Mouse (Mus musculus): Measurements from ENCODE around the gene Tmem215. TPM values are rescaled to one million over a fixed set of nuclear protein-coding genes. Genes with fewer than 3 reads are reported as not detected.

The Tmem215 gene
- total and polyA plus RNA-seq, 3 experiments, result 0.16 TPM; not detected in 2

- Histone ChIP-seq H3K4me1 (ENCODE audit: insufficient read depth, low read depth, low read length) (no peaks in the 10 kb centered on the region), H3K27me3 (ENCODE audit: insufficient read depth, low read length) (peaks cover 15% of the 10 kb centered on the region; the same call in 1 of the 2 replicates), H3K4me3 (ENCODE audit: low read depth, low read length) (no peak overlapping the region), H3K9me3 (replicated peaks) (no peaks in the 10 kb centered on the region), H3K36me3 (replicated peaks) (no peaks in the 10 kb centered on the region)
- DNase-seq (ENCODE audit: low spot score), result no peak
- no peak for ATAC-seq (ENCODE audit: extremely low read depth, insufficient number of reproducible peaks, low FRiP score, poor library complexity, severe bottlenecking)
- TF ChIP-seq POLR2AphosphoS5 (IDR thresholded peaks at IDR 0.05; ENCODE audit: insufficient replicate concordance, low read depth, low read length) (no peak), CTCF (IDR thresholded peaks at IDR 0.05; ENCODE audit: low read depth, low read length) (no peak), GATA1 (IDR thresholded peaks at IDR 0.05; ENCODE audit: borderline replicate concordance, low read length) (no peak), TAL1 (conservative IDR thresholded peaks at IDR 0.05; ENCODE audit: low read depth, low read length) (no peak), GATA2 (IDR thresholded peaks at IDR 0.05; ENCODE audit: borderline replicate concordance, low read depth, low read length) (no peak)
Measured at GRCm38 (mm10) chr4:40473911-40474310, 1.9 kb downstream of the Tmem215 start.

DNA sequence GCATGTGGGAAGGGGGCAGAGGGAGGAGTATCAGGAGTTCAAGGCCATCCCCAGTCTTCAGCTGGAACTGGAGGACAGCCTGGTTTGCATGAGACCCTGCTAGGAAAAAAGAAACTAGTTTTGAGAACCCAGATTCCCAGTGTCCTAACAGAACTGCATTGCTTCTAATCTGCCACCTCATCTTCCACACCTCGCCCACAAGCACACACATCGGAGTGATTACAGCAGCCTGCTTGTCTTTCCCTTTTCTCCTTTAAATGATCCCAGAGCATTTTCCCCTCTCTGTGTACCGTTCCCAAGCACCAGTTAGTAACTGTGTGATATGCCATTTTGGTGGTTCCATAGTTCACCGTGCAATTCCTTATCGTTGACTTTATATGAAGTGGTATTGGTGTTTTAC, 6.0 kb downstream of the Tmem215 start:
- H3K4me3 ChIP-seq (ENCODE audit: low read depth, low read length), result no peak overlapping the region
- H3K36me3 ChIP-seq (replicated peaks), result no peaks in the 10 kb centered on the region
- TF ChIP-seq GATA1 (IDR thresholded peaks at IDR 0.05; ENCODE audit: borderline replicate concordance, low read length) (no peak), GATA2 (IDR thresholded peaks at IDR 0.05; ENCODE audit: borderline replicate concordance, low read depth, low read length) (no peak), TAL1 (conservative IDR thresholded peaks at IDR 0.05; ENCODE audit: low read depth, low read length) (no peak), POLR2AphosphoS5 (IDR thresholded peaks at IDR 0.05; ENCODE audit: insufficient replicate concordance, low read depth, low read length) (no peak), CTCF (IDR thresholded peaks at IDR 0.05; ENCODE audit: low read depth, low read length) (no peak)
- no peak for ATAC-seq (ENCODE audit: extremely low read depth, insufficient number of reproducible peaks, low FRiP score, poor library complexity, severe bottlenecking)
- H3K9me3 ChIP-seq (replicated peaks), result no peaks in the 10 kb centered on the region
- no peaks in the 10 kb centered on the region for H3K4me1 ChIP-seq (ENCODE audit: insufficient read depth, low read depth, low read length)
- no peak for DNase-seq (ENCODE audit: low spot score)
- H3K27me3 ChIP-seq (ENCODE audit: insufficient read depth, low read length), result peaks cover 11% of the 10 kb centered on the region; the same call in 1 of the 2 replicates

- Histone ChIP-seq H3K36me3 (replicated peaks) (no peaks in the 10 kb centered on the region), H3K4me3 (ENCODE audit: low read depth, low read length) (no peak overlapping the region), H3K4me1 (ENCODE audit: insufficient read depth, low read depth, low read length) (no peaks in the 10 kb centered on the region), H3K9me3 (replicated peaks) (no peaks in the 10 kb centered on the region), H3K27me3 (ENCODE audit: insufficient read depth, low read length) (peaks cover 13% of the 10 kb centered on the region)
- no peak for ATAC-seq (ENCODE audit: extremely low read depth, insufficient number of reproducible peaks, low FRiP score, poor library complexity, severe bottlenecking)
- no peak for DNase-seq (ENCODE audit: low spot score)
- TF ChIP-seq GATA2 (IDR thresholded peaks at IDR 0.05; ENCODE audit: borderline replicate concordance, low read depth, low read length), result no peak
- no peak for TF ChIP-seq TAL1 (conservative IDR thresholded peaks at IDR 0.05; ENCODE audit: low read depth, low read length)
- no peak for TF ChIP-seq POLR2AphosphoS5 (IDR thresholded peaks at IDR 0.05; ENCODE audit: insufficient replicate concordance, low read depth, low read length)
- no peak for TF ChIP-seq GATA1 (IDR thresholded peaks at IDR 0.05; ENCODE audit: borderline replicate concordance, low read length)
- no peak for TF ChIP-seq CTCF (IDR thresholded peaks at IDR 0.05; ENCODE audit: low read depth, low read length)
Measured at GRCm38 (mm10) chr4:40486546-40486945, 14.6 kb downstream of the Tmem215 start.

GRCm38 (mm10) chr4:40491731-40492130, 19.8 kb downstream of the Tmem215 start:
- DNase-seq (ENCODE audit: low spot score), result no peak
- H3K36me3 ChIP-seq (replicated peaks), result no peaks in the 10 kb centered on the region
- H3K4me3 ChIP-seq (ENCODE audit: low read depth, low read length), result no peak overlapping the region

DNA sequence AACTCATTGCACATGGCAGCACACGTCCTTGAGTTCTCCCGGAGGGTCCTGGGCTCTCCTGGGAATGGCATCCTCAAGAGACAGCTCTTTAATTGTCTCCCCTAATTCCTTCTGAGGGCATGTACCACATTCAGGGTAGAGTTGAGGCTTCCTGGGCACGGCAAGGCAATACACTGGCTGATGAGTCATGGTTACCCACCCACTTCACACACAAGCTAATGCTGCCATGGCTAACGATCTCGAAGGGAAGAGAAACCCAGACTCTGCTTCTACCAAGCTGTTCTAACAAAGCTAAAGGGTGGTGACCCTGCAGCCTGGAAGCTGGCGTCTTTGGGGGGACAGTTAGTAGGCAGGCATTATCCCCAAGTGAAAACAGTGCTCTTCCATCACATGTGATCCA, 24.4 kb downstream of the Tmem215 start:
- no peak for DNase-seq (ENCODE audit: low spot score)
- no peak for ATAC-seq (ENCODE audit: extremely low read depth, insufficient number of reproducible peaks, low FRiP score, poor library complexity, severe bottlenecking)
- Histone ChIP-seq H3K4me1 (ENCODE audit: insufficient read depth, low read depth, low read length) (no peaks in the 10 kb centered on the region), H3K27me3 (ENCODE audit: insufficient read depth, low read length) (no peaks in the 10 kb centered on the region; the same call in 1 of the 2 replicates), H3K4me3 (ENCODE audit: low read depth, low read length) (no peak overlapping the region), H3K9me3 (replicated peaks) (peaks cover 2% of the 10 kb centered on the region; the same call in 1 of the 2 replicates), H3K36me3 (replicated peaks) (no peaks in the 10 kb centered on the region)
- TF ChIP-seq POLR2AphosphoS5 (IDR thresholded peaks at IDR 0.05; ENCODE audit: insufficient replicate concordance, low read depth, low read length), result no peak
- TF ChIP-seq GATA2 (IDR thresholded peaks at IDR 0.05; ENCODE audit: borderline replicate concordance, low read depth, low read length), result no peak
- TF ChIP-seq CTCF (IDR thresholded peaks at IDR 0.05; ENCODE audit: low read depth, low read length), result no peak
- TF ChIP-seq TAL1 (conservative IDR thresholded peaks at IDR 0.05; ENCODE audit: low read depth, low read length), result no peak
- no peak for TF ChIP-seq GATA1 (IDR thresholded peaks at IDR 0.05; ENCODE audit: borderline replicate concordance, low read length)

More at GRCm38 (mm10) chr4:40491731-40492130, 19.8 kb downstream of the Tmem215 start:
- no peaks in the 10 kb centered on the region for H3K4me1 ChIP-seq (ENCODE audit: insufficient read depth, low read depth, low read length)
- no peaks in the 10 kb centered on the region for H3K9me3 ChIP-seq (replicated peaks)
- peaks cover 10% of the 10 kb centered on the region; the same call in 1 of the 2 replicates for H3K27me3 ChIP-seq (ENCODE audit: insufficient read depth, low read length)
- no peak for ATAC-seq (ENCODE audit: extremely low read depth, insufficient number of reproducible peaks, low FRiP score, poor library complexity, severe bottlenecking)
- TF ChIP-seq POLR2AphosphoS5 (IDR thresholded peaks at IDR 0.05; ENCODE audit: insufficient replicate concordance, low read depth, low read length), result no peak
- no peak for TF ChIP-seq GATA1 (IDR thresholded peaks at IDR 0.05; ENCODE audit: borderline replicate concordance, low read length)
- no peak for TF ChIP-seq TAL1 (conservative IDR thresholded peaks at IDR 0.05; ENCODE audit: low read depth, low read length)
- TF ChIP-seq GATA2 (IDR thresholded peaks at IDR 0.05; ENCODE audit: borderline replicate concordance, low read depth, low read length), result no peak
- TF ChIP-seq CTCF (IDR thresholded peaks at IDR 0.05; ENCODE audit: low read depth, low read length), result no peak

- TF ChIP-seq CTCF (IDR thresholded peaks at IDR 0.05; ENCODE audit: low read depth, low read length), result no peak
- TF ChIP-seq GATA2 (IDR thresholded peaks at IDR 0.05; ENCODE audit: borderline replicate concordance, low read depth, low read length), result no peak
- no peak for TF ChIP-seq GATA1 (IDR thresholded peaks at IDR 0.05; ENCODE audit: borderline replicate concordance, low read length)
- H3K27me3 ChIP-seq (ENCODE audit: insufficient read depth, low read length), result no peaks in the 10 kb centered on the region; the same call in 1 of the 2 replicates
- ATAC-seq (ENCODE audit: extremely low read depth, insufficient number of reproducible peaks, low FRiP score, poor library complexity, severe bottlenecking), result no peak
- DNase-seq (ENCODE audit: low spot score), result no peak
- H3K4me1 ChIP-seq (ENCODE audit: insufficient read depth, low read depth, low read length), result no peaks in the 10 kb centered on the region
- peaks cover 2% of the 10 kb centered on the region; the same call in 1 of the 2 replicates for H3K9me3 ChIP-seq (replicated peaks)
- no peak overlapping the region for H3K4me3 ChIP-seq (ENCODE audit: low read depth, low read length)
- no peaks in the 10 kb centered on the region for H3K36me3 ChIP-seq (replicated peaks)
Measured at GRCm38 (mm10) chr4:40496828-40497227, 24.8 kb downstream of the Tmem215 start.

All from G1E (cell line).